In the genomic region with DNA sequence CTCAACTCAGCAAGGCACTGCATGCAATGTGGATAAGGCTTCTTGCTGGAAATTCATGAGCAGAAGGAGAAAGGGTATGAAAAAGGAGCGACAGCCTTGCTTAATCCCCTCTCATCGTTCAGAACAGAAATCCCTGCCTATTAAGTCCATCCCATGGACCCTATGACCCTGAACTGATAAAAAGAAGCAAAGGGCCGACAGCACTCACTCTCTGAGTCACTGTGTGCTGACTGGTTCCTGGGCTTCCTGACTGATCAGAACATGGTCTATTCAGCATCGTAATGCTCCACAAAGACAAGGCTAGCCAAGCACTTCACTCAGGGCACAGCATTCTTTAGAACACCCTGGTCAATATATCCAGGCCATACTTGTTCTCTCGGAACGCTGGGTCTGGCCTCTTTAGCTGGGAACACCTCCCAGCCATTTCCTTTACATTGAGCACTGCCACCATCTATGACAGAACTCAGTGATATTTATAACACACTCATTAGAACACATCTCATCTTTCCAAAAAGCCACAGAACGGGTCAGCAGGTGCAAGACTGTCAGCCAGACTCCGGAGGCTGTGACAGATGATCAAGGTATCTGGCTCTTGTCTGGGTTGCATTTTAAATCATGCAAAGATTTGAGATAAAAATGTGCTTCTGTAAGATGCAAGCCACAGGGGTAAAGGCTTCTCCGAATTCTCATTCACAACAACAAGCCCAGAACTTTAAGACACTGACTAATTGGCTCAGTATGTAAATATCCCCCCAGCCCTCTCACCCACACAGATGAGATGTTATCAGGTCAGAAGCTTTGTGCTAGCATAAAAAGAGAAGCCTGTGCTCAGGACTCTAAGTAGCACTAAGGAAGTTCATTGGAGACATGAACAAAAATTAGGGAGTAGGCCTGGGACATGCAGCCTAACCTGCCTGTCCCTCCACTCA, we compare ENCODE assay signal across 14 mouse cellular contexts.
DNase-seq lines count a peak whose midpoint lies in the region; ATAC-seq lines count a peak whose summit lies in the region.
"Had no signal": no experiment of that assay in that cellular context is flagged by ENCODE, and none has a peak within 500 bp of the region (broad histone marks: within the 10 kb centered on the region; RNA-seq: fewer than 3 reads in every experiment).

No protein-coding gene starts in this region.

- H3K36me3 ChIP-seq in hindbrain, embryonic 15.5 days = no peaks in the 10 kb centered on the region
- no peaks in the 10 kb centered on the region for H3K36me3 ChIP-seq in hindbrain, embryonic 12.5 days
- H3K36me3 ChIP-seq in midbrain, embryonic 15.5 days (replicated peaks) = no peaks in the 10 kb centered on the region
- H3K36me3 ChIP-seq: liver, embryonic 15.5 days had no signal

- 0 out of 2 replicates have a peak overlapping the region, but pooled peaks have one; percentile 14 for H3K27ac ChIP-seq in hindbrain, embryonic 15.5 days (replicated peaks)
- no peak overlapping the region for H3K27ac ChIP-seq in hindbrain, embryonic 12.5 days
- peak overlapping the region; percentile 46 for H3K27ac ChIP-seq in midbrain, embryonic 15.5 days
- H3K27ac ChIP-seq: liver, embryonic 15.5 days had no signal

- 76% methylated on average over 9 of the region's 9 CpGs for WGBS in hindbrain, embryonic 15.5 days
- 78% methylated on average over 9 of the region's 9 CpGs for WGBS in hindbrain, embryonic 12.5 days
- 54% methylated on average over 9 of the region's 9 CpGs for WGBS in midbrain, embryonic 15.5 days

- H3K4me2 ChIP-seq in hindbrain, embryonic 15.5 days = no peak overlapping the region
- no peak overlapping the region for H3K4me2 ChIP-seq in hindbrain, embryonic 12.5 days (replicated peaks)
- no peak overlapping the region for H3K4me2 ChIP-seq in midbrain, embryonic 15.5 days
- H3K4me2 ChIP-seq: liver, embryonic 15.5 days had no signal

- H3K4me3 ChIP-seq in hindbrain, embryonic 15.5 days = no peak overlapping the region
- no peak overlapping the region for H3K4me3 ChIP-seq in hindbrain, embryonic 12.5 days
- H3K4me3 ChIP-seq in midbrain, embryonic 15.5 days = no peak overlapping the region
- H3K4me3 ChIP-seq: liver, embryonic 15.5 days had no signal

- H3K27me3 ChIP-seq in hindbrain, embryonic 15.5 days = no peaks in the 10 kb centered on the region
- no peaks in the 10 kb centered on the region for H3K27me3 ChIP-seq in hindbrain, embryonic 12.5 days
- no peaks in the 10 kb centered on the region for H3K27me3 ChIP-seq in midbrain, embryonic 15.5 days (replicated peaks)
- H3K27me3 ChIP-seq: liver, embryonic 15.5 days had no signal

- DNase-seq in adrenal gland, adult 2 months = peak; percentile 38
- DNase-seq in adrenal gland, postnatal 4 days (ENCODE audit: low spot score in 2 of 2) = no peak
- DNase-seq in cerebellum, adult 9-11 months = peak; percentile 58
- DNase-seq in ovary, postnatal 10 days (ENCODE audit: low spot score) = no peak
- no peak for DNase-seq in T-cell, adult 2 months (ENCODE audit: low spot score)
- DNase-seq: forebrain, postnatal 0 days; heart, adult 18-20 months; heart, postnatal 4 days; kidney, postnatal 25 days; lung, postnatal 4 days had no signal

- H3K4me1 ChIP-seq in hindbrain, embryonic 15.5 days (replicated peaks) = 0 out of 2 replicates have a peak, but pooled peaks cover 1% of the 10 kb centered on the region
- H3K4me1 ChIP-seq in hindbrain, embryonic 12.5 days = 0 out of 2 replicates have a peak, but pooled peaks cover 7% of the 10 kb centered on the region
- H3K4me1 ChIP-seq in midbrain, embryonic 15.5 days = peaks cover 17% of the 10 kb centered on the region

- no peak for ATAC-seq in hindbrain, embryonic 15.5 days (ENCODE audit: low FRiP score, low read depth)
- ATAC-seq in hindbrain, embryonic 12.5 days (ENCODE audit: low FRiP score) = no peak
- peak; percentile 39 for ATAC-seq in midbrain, embryonic 15.5 days (replicated peaks)
- ATAC-seq: forebrain, postnatal 0 days had no signal

- H3K9me3 ChIP-seq in hindbrain, embryonic 15.5 days = no peaks in the 10 kb centered on the region
- H3K9me3 ChIP-seq in hindbrain, embryonic 12.5 days (replicated peaks) = no peaks in the 10 kb centered on the region
- no peaks in the 10 kb centered on the region for H3K9me3 ChIP-seq in midbrain, embryonic 15.5 days
- H3K9me3 ChIP-seq: liver, embryonic 15.5 days had no signal

- H3K9ac ChIP-seq in hindbrain, embryonic 15.5 days = no peak overlapping the region
- no peak overlapping the region for H3K9ac ChIP-seq in hindbrain, embryonic 12.5 days
- no peak overlapping the region for H3K9ac ChIP-seq in midbrain, embryonic 15.5 days
- H3K9ac ChIP-seq: forebrain, postnatal 0 days; liver, embryonic 15.5 days had no signal

Comparison
In these comparisons a context has a peak if more than half of its experiments do, and no peak if none do; other contexts are left out.
1. DNase-seq: peak in adrenal gland, adult 2 months (single experiment) and cerebellum, adult 9-11 months (single experiment); none in adrenal gland, postnatal 4 days (0 of 2), ovary, postnatal 10 days (single experiment) and T-cell, adult 2 months (single experiment).